Mouse (Mus musculus) megakaryocyte, adult 5-6 weeks (primary cell): ENCODE results near the gene Zmiz1. TPM values are rescaled to one million over a fixed set of nuclear protein-coding genes. Genes with fewer than 3 reads are reported as not detected.

Source experiments
- ATAC-seq: 2 replicates; pipeline ENCODE4 v1.8.0; 2016; ENCODE audit warnings: mild to moderate bottlenecking, inconsistent platforms; ENCODE audit not compliant: poor library complexity, severe bottlenecking
- total RNA-seq, 2 experiments: library from RNA; stranded (forward) in 1 of 2; stranded (reverse) in 1 of 2; fragments of 153-499, 151-499 nt in 1 of 2; fragments of 221-1000, 200-1000 nt in 1 of 2; gene quantifications; 2 replicates each; pipeline versions ENCODE4 v1.2.3 to v1.2.4; 2015 to 2017

Zmiz1 gene
- total RNA-seq, 2 experiments from 2014 or later, result 11.4 to 88.9 TPM

DNA sequence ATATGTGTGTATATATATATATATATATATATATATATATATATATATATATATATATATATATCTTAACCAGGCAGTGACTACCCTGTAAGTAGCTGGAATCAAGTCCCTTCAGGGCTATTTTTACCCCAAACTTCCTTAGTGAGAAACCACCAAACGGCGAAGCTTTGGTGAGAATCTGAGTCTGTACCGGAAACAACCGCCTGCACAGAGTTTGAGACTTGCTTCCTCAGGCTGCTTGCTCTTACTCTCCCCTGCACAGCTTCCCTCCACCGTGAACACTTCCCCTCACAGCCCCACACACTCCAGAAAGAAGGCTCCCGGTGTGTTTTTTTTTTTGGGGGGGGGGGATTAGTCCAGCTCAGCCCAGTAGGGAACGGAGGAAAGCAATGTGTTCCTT lies 150.4 kb downstream of the Zmiz1 start:
- ATAC-seq, result peak; percentile 47

DNA sequence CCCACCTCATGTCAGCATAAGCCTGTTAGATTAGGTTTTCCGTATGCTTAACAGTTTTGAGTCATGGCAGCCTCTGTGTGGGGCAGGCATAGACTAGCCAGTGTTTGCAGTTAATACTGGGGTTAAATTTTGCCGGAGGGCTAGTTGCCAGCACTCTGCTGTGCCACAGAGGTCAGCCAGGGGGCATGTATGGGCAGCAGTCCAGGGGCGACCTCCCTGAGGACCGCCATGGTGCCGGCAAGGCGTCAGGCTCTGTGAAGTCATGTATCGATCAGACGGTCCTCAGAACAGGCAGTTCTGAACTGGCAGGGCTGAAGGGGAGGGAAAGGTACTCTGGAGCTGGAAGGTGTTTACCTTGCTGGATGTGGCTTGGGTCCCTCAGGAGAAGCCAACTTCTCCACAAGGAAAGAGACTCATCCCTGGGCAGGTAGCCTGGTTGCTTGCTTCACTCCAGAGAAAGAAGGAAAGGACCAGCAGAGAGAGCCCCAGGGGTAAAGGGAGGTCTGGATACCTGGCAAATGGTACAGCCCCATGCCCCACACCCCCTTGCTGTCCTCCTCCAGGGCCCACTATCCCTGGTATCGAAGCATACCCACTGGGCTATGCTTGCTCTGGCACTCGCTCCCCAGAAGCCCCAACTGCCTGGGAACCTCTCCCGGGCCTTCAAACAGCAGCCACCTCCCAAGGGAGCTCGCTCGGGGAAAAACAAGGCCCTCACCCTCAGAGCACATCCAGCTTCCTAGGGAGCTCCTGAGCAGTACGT lies 151.6 kb downstream of the Zmiz1 start:
- ATAC-seq, result no peak

DNA sequence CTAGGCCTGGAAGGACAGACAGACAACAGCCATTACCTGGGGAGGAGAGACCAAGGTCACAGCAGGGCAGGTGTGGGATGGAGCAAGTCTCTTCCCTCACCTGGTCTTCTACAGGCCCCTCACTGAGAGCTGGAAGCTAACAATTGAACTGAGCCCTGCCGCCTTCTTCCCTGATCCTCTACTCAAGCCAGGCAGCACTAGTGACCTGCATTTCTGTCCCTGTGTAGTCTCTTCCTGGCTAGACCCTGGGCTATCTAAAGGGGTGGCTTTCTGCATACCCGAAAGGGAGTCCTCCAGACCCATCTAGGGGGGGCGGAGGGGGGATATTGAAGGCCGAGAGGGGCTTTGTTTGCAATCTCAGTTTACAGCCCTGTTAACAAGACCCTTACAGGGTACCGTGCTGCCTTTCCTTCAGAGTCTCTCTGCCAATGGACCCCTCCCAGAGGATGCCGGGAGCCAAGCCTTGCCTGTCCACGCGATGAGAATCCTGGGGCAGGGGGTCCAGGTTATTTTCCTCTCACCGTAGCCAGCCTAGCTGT lies 152.2 kb downstream of the Zmiz1 start:
- ATAC-seq, result no peak

DNA sequence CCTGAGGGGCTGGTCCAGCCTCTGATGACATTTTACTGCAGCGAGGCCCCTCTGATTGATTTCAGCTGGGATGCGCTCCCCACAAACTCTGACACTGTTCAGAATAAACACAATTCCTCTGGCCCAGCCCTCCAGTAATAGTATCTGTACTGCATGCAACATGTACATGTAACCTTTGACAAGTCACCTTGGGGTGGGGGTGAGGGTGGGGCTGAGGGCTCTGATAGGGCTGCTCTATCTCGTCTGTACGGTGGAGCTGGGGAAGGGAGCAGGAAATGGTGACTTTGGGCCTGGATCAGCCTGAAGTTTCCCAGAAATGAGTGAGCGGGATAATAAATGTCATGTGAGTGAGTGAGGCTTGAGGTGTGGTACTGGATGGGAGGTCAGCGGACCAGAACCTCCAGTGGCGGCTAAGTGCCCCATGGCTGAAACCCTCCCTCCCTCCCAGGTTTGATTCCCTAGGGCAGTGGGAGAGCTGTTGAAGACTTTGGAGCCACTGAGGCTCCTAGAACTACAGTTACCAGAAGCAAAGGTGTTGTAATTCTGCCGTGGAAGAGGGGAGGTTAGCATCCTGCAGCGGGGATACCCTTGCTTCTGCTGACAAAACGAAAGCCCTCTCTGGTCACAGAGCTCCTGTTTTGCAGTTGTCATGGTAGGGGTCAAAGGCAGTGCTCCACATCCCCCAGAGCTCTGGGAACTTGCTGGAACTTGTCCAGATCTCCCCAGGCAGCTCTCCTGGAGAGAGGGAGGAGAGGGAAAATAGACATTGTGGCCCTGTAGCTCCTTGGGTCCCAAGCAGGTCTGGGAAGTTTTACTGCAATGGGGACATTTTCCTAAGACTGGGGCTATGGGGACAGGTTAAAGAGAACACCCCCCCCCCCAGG lies 153.1 kb downstream of the Zmiz1 start:
- no peak for ATAC-seq

DNA sequence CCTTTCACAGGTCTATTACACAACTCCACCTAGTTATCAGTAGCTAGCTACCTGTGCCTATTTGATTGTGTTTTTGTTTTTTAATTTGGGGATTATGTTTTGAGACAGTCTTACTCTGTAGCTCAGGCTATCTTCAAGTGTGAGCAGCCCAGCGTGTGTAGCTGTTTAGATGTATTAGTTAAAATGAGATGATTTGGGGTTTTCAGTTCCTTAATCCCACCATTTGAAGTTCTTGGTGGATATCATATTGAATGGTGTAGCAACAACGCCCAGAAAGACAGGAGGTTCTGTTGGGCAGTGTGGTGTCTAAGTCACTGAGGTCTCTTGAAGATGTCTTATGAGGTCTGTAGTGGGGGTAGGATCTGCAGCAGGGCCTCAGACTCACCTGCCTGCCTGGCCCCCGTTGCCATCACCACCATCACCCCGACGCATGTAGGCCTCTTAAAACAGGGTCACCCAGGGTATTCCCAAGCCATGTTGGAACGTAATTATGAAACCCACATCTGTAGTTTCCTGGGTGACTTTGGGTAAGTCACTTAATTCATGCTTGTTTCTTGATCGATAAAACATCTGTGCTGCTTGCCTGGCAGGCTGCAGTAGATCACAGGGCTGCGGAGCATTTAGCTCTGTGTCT lies 155.1 kb downstream of the Zmiz1 start:
- peak; percentile 31; the same call in 1 of the 2 replicates for ATAC-seq

DNA sequence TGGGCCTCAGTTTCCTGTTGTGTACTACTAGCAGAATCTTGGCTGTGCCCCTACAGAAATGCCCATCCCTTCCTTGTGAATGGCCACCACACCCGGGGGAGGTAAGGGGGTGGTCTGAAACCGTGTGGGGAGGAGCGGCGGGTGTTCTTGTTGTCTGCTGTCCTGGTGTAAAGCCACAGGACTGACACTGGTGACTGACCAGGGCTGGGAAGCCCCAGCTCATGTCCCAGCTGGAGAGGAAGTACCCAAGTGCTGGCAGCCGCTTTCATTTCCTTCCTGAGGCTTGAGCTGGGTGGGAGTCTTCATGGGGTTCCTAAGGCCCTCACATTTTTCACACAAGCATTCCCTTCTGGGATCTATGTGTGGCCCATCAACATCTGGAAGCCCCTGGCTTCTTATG lies 155.7 kb downstream of the Zmiz1 start:
- ATAC-seq, result peak; percentile 81

DNA sequence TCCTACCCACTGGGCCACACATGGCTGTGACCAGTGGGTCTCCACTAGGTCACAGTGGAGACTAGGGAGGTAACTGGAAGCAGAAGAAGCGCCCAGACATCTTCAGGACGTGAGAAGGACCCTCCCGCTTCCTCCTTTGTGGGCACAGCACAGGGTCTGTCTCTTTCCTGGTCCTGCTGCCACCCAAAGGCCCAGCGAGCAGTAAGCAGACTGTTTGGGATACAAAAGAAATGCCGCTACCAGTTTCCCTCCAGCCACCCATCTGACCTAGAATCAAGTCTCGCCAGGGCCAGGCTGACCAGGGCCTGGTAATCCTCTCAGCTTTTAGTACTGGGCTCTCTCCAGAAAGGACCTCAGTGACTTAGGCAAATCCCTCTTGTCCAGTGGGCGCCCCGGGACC lies 156.6 kb downstream of the Zmiz1 start:
- peak; percentile 47; the same call in 1 of the 2 replicates for ATAC-seq

DNA sequence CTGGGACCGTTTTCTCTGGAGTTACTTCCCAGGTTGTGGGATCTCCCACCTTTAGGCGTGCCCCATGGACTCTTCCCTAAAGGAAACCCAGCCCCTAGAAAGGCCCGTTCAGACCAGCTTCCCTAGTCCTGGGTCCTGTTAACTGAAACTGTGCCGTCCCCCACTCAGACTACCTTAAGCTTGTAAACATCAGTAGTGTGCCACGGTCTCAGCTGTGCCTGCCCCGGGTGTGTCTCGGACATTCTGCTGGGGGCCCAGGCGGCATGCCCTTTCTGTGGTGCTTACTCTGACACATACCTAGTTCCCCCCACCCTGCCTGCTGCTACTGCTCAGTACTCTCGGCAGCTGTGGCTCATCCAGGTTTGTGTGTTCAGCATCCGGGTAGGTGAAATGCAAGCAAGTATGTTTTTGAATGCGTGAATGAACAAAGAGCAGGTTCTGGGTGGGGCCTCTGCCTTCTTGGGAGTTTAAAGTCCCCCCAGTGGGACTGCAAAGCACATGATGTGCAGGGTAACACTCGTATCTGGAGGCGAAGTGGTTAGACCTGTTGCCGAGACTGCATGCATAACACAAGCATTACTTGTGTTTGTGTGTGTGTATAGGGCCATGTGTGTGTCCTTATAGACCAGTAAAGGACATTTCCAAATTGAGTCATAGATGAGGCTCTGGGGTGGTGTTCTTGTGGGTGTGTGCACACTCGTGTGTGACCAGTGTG lies 157.2 kb downstream of the Zmiz1 start:
- ATAC-seq, result no peak

DNA sequence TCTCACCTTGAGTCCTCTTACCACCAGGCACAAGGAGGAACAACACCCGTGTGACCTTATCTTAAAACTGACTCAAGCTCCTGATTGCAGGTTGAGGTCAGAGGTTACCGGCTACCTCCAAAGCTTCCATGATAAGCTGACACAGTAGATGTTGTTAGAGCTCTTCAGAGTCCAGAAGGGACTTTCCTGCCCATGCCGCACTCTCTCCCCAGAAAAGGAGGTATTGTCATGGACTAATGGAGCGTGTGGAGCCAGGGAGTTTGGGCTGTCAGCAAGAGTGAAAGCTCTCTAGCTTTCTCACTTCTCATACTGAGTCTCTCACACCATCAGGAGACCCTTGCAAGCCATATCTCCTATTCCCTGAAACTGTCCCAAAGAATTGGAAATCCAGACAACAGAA lies 158.3 kb downstream of the Zmiz1 start:
- no peak for ATAC-seq

DNA sequence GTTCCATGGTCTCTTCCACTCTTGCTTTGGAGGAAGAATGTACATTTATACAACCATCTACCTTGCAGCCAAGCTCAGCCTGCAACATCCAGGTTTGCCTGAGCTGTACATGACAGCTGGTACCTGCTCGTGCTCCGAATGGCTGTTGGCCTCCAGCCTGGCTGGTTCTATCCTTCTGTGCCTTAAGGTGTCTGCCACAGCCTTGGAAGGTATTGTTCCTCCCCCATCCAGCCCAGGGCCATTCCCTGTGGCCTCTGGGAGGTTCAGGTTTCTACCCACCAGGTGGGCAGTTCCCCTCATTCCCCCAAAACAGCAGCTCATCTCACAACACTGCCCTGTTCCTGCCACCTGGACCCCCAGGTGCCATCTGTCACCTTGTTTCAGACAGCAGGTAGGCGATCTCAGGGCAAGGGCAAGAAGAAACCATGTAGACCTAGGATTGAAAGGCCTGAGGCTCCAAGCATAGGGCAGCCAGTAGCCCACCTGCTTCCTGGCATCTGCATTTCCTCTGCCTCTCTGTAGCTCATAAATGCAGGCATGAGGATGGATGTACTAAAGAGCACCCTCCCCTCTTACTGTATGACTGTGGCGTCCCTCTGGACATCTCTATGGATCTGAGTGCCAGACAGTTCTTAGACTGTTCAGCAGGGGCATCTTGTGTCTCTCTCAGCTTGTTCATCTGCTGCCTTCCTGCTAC lies 160.2 kb downstream of the Zmiz1 start:
- no peak for ATAC-seq

DNA sequence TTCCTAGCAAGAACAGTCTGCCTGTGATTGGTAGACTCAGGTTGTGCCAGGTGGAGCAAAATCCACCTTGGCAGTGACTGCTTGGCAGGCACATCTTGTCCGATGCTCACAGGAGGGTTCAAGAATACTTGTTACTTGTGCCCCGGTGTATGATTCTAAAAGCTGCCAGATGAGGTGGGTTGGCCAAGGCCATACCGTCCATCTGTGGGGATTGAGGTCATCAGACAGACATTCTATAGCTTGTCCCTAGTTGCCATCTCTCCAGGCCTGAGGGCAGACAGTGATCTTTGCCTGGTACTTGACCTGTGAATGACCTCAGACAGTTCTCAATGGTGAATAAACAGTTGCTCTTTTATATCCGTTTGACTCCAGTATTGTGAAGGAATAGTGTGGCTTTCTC lies 161.8 kb downstream of the Zmiz1 start:
- no peak for ATAC-seq

DNA sequence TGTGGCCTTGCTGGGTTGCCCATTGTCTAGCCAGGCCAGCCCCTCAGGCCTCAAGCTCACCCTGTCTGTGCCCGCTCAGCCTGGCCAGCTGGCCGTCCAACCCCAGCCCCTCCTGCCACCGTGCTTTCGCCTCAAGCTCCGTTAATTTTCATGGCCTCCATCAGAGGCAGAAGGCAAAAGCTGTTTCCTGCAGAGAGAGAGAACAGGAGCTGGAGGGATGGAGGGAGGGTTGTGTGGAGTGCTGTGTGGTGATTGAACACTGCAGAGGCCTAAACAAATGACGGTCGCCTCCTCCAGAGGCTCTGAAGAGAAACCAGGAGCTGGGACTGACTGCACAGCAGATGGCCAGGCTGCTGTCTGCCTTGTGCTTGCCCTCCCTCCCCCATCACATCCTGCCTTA lies 164.7 kb downstream of the Zmiz1 start:
- no peak for ATAC-seq

DNA sequence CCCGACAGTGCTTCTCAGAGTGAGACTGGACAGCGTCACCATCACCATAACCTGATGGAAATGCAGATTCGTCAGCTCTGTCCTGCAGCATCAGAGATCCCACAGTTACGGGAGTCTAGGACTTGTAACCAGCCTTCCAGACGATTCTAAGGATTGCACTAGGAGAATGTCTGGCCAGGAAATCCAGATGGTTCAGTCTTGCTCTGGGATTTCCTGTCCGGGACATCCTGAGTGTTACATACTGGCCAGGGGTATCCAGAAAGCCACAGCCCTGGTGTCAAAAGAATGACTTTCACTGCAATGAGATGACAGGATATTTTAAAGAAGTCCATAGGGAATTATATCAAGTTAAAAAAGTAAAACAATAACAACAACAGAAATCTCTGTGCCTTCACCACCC lies 165.7 kb downstream of the Zmiz1 start:
- ATAC-seq, result no peak

DNA sequence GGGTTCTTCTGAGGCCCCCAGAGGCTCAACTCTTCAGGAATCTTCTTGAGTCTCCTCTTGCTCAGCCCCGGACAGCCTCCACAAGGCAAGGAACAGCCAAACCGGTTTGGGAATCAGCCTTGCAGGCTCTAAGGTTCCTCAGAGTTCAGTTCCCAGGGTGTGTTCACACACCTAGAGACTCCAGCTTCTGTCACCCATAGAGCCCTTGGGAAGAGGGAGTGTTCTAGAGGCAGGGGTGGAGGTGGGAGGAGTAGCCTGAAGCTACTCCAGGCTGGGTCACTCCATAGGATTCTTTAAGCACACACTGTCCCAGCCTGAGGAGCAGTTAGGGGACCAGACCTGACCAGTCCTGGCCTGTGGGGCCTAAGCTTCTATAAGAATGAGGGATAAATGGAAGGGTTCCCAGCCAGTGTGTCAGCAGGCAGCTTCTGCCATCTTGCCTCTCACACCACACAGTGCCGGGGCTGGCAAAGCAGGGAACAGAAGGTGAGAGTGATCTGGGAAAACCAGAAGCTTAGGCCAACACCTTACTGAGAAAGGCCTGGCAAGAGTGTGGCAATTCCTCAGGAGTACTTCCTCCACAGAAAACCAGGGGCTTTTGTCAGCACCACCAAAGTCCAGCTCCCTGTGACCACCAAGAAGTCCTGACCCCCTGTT lies 168.7 kb downstream of the Zmiz1 start:
- ATAC-seq, result no peak

DNA sequence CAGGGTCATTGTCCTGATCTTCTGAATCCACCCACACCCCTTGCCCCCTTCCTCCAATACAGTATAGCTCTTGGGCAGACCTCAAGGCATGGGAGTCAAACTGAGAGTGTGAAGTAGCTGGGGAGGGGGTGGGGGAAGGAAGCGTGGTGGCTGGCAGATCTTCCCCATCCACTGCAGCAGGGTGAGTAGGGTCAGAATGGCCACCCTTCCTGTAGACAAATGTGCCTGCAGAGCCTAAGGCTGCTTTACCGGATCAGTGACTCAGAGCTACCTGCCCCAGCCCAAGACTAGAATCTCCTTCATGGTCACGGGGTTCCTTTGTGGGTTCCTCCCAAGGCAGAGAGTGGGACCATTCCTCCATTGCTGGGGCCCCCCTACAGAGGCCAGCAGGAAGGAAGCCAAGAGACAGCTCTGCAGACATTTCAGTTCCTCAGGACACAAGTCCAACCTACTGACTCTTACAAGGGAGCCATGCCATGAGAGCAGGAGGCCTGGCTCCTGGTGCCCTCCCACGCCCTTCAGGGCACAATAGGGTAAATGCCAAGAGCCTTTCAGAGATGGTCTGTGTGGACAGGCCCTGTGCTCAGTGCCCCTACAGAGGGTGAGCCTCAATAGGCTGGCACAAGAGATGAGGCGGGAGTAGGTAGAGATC lies 169.6 kb downstream of the Zmiz1 start:
- no peak for ATAC-seq

DNA sequence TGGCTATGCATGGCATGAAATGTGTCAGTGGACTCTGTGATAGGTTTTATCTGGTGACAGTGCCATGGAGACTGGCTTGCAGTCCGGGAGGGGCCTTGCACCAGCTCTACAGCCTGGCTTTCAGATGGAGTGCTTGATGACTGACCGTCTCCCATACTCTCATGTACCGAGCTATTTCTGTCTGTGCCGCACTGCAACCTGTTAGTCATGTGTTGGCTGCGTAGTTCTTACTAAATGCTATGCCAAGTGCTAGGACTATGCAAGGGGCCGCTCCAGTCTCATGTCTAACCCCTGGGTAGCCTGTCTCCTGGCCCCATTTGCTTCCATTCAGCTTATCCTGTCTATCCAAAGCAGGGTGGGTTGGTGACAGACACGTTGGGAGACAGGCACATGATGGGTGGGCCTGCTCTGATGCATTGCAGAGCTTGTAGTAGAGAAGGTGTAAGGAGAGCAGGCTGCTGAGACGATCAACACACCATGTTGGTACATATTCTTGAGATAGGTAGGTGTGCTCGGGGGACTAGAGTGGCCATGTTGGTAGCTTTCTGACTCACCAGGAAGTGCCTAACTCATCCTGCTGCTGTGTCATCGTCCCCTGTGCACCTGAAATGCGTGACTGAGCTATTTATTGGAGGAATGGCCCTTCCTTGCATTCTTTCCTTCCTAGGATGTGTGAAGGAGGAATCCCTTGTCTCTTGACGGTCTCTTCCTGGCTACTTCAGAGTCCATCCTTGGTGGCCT lies 171.1 kb downstream of the Zmiz1 start:
- no peak for ATAC-seq

DNA sequence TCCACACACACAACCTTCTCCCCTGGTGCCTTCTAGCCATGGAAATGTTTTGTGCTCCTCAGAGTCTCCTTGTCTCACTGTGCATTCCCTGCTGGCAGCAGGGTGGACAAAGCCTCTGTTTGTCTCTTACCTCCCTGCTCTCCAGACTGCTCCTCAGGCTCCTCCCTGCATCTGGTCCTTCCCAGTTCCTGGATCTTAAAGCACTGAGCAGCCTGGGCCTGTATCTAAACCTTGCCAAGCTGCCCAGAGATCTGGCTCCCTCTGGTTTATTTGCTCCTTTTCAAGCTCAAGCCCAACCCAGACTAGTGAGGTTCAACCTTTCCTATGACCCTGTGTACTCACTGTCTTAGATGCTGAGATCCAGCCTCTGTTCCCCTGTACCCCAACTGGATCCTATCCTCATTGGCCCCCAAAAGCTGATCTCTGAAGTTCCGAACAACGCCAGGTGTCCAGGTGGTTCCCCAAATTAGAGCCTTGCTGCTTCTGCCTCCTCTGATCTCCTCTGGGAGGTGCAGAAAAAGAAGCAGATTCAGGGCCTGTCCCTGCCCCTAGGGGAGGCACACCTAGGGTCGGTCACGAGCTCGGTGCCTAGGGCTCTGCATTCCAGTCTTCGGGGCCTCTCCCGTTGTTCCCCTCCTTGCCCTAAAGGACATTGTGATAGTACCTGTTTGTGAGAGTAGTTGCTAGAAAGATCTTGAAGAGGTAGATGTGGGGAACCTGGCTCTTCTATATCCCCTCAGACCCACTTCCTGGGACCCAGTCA lies 171.8 kb downstream of the Zmiz1 start:
- no peak for ATAC-seq

DNA sequence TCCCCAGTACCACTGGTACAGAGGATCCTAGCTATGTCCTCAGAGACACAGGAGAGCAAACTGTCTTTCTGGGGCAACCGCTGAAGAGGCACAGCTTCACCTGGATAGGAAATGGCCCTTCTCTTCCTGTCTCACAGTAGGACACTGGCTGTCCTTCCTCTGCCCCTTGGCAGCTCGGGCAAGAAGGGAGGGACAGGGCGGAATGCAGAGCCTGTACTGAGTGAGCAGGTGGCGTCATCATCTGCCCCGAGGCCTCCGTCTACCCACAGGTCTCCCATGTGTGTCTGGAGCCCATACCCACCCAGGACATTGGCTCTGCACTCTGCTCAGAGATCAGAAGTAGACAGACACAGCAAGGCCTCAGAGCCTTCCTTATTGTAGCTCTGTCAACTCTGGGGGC lies 172.5 kb downstream of the Zmiz1 start:
- ATAC-seq, result no peak
